Mouse (Mus musculus): ENCODE data around the gene Arsk. TPM values are rescaled to one million over a fixed set of nuclear protein-coding genes. Genes with fewer than 3 reads are reported as not detected.

Arsk gene
- polyA plus RNA-seq, 1 experiment from 2014 or later: 4.0 TPM

DNA sequence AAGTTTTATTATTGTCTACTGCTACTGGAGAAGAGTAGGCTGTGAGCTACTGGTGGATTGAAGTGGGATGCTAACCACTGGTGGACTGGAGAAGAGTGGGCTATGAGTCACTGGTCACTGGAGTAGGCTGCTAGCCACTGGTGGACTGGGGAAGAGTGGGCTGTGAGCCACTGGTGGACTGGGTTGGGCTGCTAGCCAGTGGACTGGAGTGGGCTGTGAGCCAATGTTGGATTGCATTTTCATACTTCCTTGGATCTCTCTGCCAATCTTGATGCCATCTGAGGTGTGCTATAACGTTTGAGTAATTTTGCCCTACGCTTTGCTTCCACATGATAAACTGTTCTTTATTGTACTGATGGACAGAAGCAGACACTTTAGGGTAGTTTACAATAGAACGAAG, 36.3 kb downstream of the Arsk start:
- 96% methylated on average over 3 of the region's 3 CpGs for WGBS
- H3K9me3 ChIP-seq: no peaks in the 10 kb centered on the region
- no peak for ATAC-seq (replicated peaks)

DNA sequence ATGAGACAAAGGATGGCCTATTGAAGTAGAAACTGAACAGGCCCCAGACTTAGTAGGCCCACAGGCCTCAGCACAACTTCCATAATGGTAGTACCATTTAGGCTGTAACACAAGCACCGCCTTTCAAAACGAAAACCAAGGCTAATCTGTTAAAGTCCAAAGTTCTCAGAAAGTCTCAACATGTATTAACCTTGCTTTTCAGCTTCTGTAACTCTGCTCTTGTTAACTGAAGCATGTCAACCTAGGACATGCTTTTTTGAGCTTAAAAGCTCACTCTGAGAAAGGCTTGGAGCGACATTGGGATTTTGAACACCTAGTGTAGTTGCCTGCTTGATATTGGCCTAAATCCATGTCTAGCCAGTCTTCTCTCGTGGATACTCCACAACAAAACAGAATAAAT, 38.9 kb downstream of the Arsk start:
- Histone ChIP-seq H3K4me3 (no peak overlapping the region), H3K4me2 (no peak overlapping the region), H3K9me3 (no peaks in the 10 kb centered on the region), H3K4me1 (peaks cover 15% of the 10 kb centered on the region; the same call in 1 of the 2 replicates), H3K27ac (no peak overlapping the region), H3K27me3 (replicated peaks) (peaks cover 15% of the 10 kb centered on the region), H3K9ac (no peak overlapping the region), H3K36me3 (replicated peaks) (0 out of 2 replicates have a peak, but pooled peaks cover 3% of the 10 kb centered on the region)
- 92% methylated on average over 4 of the region's 4 CpGs for WGBS
- ATAC-seq (replicated peaks): no peak

More for the DNA sequence above, 36.3 kb downstream of the Arsk start:
- Histone ChIP-seq H3K4me2 (no peak overlapping the region), H3K27me3 (replicated peaks) (peaks cover 12% of the 10 kb centered on the region), H3K4me3 (no peak overlapping the region), H3K4me1 (no peaks in the 10 kb centered on the region), H3K36me3 (replicated peaks) (0 out of 2 replicates have a peak, but pooled peaks cover 6% of the 10 kb centered on the region), H3K9ac (no peak overlapping the region), H3K27ac (no peak overlapping the region)

- no peak overlapping the region for H3K9ac ChIP-seq
- no peak overlapping the region for H3K27ac ChIP-seq
- ATAC-seq (replicated peaks): no peak
- H3K4me3 ChIP-seq: no peak overlapping the region
- peaks cover 15% of the 10 kb centered on the region; the same call in 1 of the 2 replicates for H3K4me1 ChIP-seq
- H3K9me3 ChIP-seq: no peaks in the 10 kb centered on the region
- H3K4me2 ChIP-seq: peak overlapping the region; percentile 80
- peaks cover 31% of the 10 kb centered on the region for H3K27me3 ChIP-seq (replicated peaks)
- 0 out of 2 replicates have a peak, but pooled peaks cover 3% of the 10 kb centered on the region for H3K36me3 ChIP-seq (replicated peaks)
- 72% methylated on average over 10 of the region's 10 CpGs for WGBS
These were observed 41.0 kb downstream of the Arsk start for GRCm38 (mm10) chr13:76057267-76058069.

DNA sequence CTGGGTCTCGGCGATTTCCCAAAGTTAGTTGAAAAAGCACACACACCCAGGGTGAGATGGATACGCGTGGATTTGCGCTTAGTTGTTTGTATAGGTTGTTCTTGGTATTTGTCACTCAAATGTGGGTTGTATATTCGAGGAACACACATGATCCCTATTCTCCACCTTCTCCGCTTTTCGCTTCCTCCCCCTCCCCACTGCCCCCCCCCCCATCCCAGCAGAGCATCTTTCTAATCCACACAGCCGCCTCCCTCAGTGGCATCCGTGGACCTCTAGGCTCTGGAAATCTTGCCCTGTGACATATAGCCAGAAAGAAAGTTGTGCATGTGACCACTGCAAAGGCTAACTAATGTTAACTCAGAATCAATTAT, 41.6 kb downstream of the Arsk start, which contains the start of gene Gpr150:
TSS of gene Gpr150 (minus strand) at position 101 of the 371 bp plus-strand sequence.
- no peak; the same call in 1 of the 2 replicates for ATAC-seq (replicated peaks)
- 20% methylated on average over 10 of the region's 10 CpGs for WGBS
- peak within 1 kb of the TSS; percentile 80 for H3K4me2 ChIP-seq
- peak within 1 kb of the TSS; percentile 37 for H3K9ac ChIP-seq
- H3K9me3 ChIP-seq: no peaks in the 10 kb centered on the region
- H3K4me1 ChIP-seq: peaks cover 15% of the 10 kb centered on the region; the same call in 1 of the 2 replicates
- H3K36me3 ChIP-seq (replicated peaks): no peaks in the 10 kb centered on the region
- peaks cover 31% of the 10 kb centered on the region for H3K27me3 ChIP-seq (replicated peaks)
- peak within 1 kb of the TSS; percentile 56 for H3K4me3 ChIP-seq
- peak within 1 kb of the TSS; percentile 55 for H3K27ac ChIP-seq

DNA sequence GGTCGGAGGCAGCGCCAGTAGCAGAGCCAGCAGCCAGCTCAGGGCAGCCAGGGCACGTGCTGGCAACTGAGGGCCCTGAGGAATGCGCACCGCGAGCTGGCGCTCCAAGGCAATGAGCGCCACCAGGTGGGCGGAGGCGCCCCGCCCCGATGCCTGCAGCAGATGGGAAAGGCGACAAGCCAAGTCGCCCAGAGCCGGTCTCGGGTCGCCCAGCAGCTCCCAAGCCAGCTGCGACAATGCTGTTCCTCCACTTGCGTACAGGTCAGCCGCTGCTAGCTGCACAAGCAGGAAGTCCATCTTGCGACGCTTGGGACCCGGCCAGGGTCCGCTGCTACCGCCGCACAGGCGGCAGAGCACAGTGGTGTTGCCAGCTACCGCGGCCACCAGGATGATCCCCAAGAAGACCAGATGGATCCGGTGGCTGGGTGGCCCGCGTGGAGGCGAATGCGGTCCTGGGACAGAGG, 42.2 kb downstream of the Arsk start:
- Histone ChIP-seq H3K36me3 (replicated peaks) (no peaks in the 10 kb centered on the region), H3K4me1 (peaks cover 15% of the 10 kb centered on the region; the same call in 1 of the 2 replicates), H3K9ac (peak overlapping the region; percentile 37), H3K27me3 (replicated peaks) (peaks cover 31% of the 10 kb centered on the region), H3K27ac (peak overlapping the region; percentile 55), H3K9me3 (no peaks in the 10 kb centered on the region), H3K4me3 (peak overlapping the region; percentile 56), H3K4me2 (peak overlapping the region; percentile 80)
- under 1% methylated on average over 33 of the region's 34 CpGs for WGBS
- peak; percentile 96 for ATAC-seq (replicated peaks)

DNA sequence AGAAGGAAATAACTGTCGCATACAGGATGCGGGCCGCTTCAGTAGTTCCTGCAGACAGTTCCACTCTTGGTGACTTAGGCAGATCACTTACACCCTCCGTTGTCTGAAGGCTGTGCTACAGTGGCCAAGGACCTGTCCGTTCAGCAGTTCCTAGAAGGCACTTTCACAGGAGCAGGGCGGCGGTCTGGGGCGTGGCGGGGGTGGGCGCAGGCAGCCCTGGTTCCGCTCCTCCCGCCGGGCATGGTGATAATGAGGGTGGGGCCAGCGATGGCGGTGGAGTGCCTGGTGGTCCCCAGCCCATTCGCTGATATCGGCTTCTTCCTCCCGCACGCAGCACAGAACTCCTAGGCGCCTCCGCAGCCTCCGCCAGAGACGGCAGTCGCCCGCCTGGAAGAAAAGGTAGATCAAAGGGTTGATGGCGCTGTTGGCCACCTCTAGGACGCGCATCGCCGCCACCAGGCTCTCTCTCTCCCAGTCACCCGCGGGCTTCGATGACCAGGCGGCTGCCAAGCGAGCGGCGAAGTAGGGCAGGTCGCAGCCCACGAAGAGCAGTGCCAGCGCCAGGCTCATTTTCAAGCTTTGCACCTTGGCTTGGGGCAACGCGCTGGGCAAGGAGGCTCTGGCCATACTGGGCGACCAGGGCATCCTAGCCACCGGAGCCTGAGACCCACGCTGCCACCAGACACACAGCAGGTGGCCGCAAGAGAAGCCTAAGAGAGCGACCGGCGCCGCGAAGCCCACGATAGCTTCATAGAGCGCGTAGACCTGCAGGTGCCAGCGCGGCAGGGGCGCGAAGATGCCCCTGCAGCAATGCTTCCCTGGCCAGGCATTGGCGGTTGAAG, 42.8 kb downstream of the Arsk start:
- Histone ChIP-seq H3K27ac (peak overlapping the region; percentile 55), H3K27me3 (replicated peaks) (peaks cover 31% of the 10 kb centered on the region)

GRCm38 (mm10) chr13:76044971-76045370, 53.5 kb downstream of the Arsk start:
- ATAC-seq (replicated peaks): no peak

More for the DNA sequence above, 42.8 kb downstream of the Arsk start:
- peak overlapping the region; percentile 80 for H3K4me2 ChIP-seq
- under 1% methylated on average over 59 of the region's 59 CpGs for WGBS
- H3K9me3 ChIP-seq: no peaks in the 10 kb centered on the region
- H3K4me3 ChIP-seq: peak overlapping the region; percentile 56
- no peaks in the 10 kb centered on the region for H3K36me3 ChIP-seq (replicated peaks)
- peak overlapping the region; percentile 37 for H3K9ac ChIP-seq
- H3K4me1 ChIP-seq: peaks cover 15% of the 10 kb centered on the region; the same call in 1 of the 2 replicates
- ATAC-seq (replicated peaks): peak; percentile 80

GRCm38 (mm10) chr13:76042455-76042854, 56.0 kb downstream of the Arsk start:
- Histone ChIP-seq H3K36me3 (replicated peaks) (no peaks in the 10 kb centered on the region), H3K4me3 (no peak overlapping the region), H3K4me1 (no peaks in the 10 kb centered on the region), H3K27ac (no peak overlapping the region), H3K9ac (no peak overlapping the region), H3K27me3 (replicated peaks) (no peaks in the 10 kb centered on the region), H3K9me3 (no peaks in the 10 kb centered on the region), H3K4me2 (no peak overlapping the region)
- ATAC-seq (replicated peaks): no peak
- 65% methylated on average over 1 of the region's 1 CpGs for WGBS

More at GRCm38 (mm10) chr13:76044971-76045370, 53.5 kb downstream of the Arsk start:
- Histone ChIP-seq H3K36me3 (replicated peaks) (no peaks in the 10 kb centered on the region), H3K4me1 (no peaks in the 10 kb centered on the region), H3K4me2 (no peak overlapping the region), H3K27ac (no peak overlapping the region), H3K9me3 (no peaks in the 10 kb centered on the region), H3K4me3 (no peak overlapping the region), H3K27me3 (replicated peaks) (no peaks in the 10 kb centered on the region), H3K9ac (no peak overlapping the region)

- Histone ChIP-seq H3K9ac (no peak overlapping the region), H3K27ac (no peak overlapping the region), H3K9me3 (no peaks in the 10 kb centered on the region), H3K4me3 (no peak overlapping the region), H3K27me3 (replicated peaks) (no peaks in the 10 kb centered on the region), H3K4me1 (no peaks in the 10 kb centered on the region), H3K4me2 (no peak overlapping the region), H3K36me3 (replicated peaks) (no peaks in the 10 kb centered on the region)
- WGBS: 90% methylated on average over 3 of the region's 3 CpGs
- ATAC-seq (replicated peaks): no peak
These were observed 73.9 kb downstream of the Arsk start for GRCm38 (mm10) chr13:76024588-76024987.

GRCm38 (mm10) chr13:76021782-76022181, 76.7 kb downstream of the Arsk start:
- no peak overlapping the region for H3K4me2 ChIP-seq
- 92% methylated on average over 2 of the region's 2 CpGs for WGBS
- no peak overlapping the region for H3K4me3 ChIP-seq
- ATAC-seq (replicated peaks): no peak
- no peak overlapping the region for H3K9ac ChIP-seq
- H3K9me3 ChIP-seq: no peaks in the 10 kb centered on the region
- H3K27me3 ChIP-seq (replicated peaks): no peaks in the 10 kb centered on the region
- peaks cover 9% of the 10 kb centered on the region for H3K4me1 ChIP-seq
- H3K27ac ChIP-seq: no peak overlapping the region
- no peaks in the 10 kb centered on the region for H3K36me3 ChIP-seq (replicated peaks)

DNA sequence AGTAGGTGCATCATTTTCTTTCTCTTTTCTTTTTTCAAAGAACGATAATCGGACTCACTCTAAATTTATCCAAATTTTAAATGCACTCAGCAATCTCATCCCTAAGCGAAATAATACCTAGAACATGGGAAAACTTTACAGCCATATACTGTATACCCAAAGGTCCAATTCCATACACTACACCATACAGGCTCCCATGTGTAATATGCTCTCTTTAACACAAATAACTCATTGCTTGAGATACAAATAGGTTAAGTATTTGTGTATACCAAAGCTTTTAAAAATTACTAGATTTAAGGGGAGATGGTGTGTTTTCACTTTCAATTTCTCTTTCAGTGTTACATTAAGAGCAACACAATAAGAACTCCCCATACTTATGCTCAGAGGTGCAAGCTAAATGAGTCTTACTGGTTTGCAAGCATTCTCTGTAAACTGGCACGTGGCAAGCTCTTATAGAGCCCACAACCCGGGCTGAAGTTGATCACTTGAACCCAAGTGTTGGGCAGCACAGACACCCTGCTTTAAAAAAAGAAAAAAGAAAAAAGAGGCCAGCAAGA, 79.5 kb downstream of the Arsk start:
- Histone ChIP-seq H3K4me1 (peaks cover 9% of the 10 kb centered on the region), H3K36me3 (replicated peaks) (no peaks in the 10 kb centered on the region), H3K9ac (no peak overlapping the region; the same call in 1 of the 2 replicates), H3K27ac (no peak overlapping the region), H3K9me3 (no peaks in the 10 kb centered on the region), H3K4me2 (peak overlapping the region; percentile 56), H3K4me3 (peak overlapping the region; percentile 54), H3K27me3 (replicated peaks) (no peaks in the 10 kb centered on the region)
- 45% methylated on average over 5 of the region's 5 CpGs for WGBS
- peak; percentile 73 for ATAC-seq (replicated peaks)

Data from midbrain, embryonic 15.5 days (tissue).